Mouse (Mus musculus) testis, postnatal 10 days (tissue): ENCODE data around the gene Arhgap23.

Experiments used
- DNase-seq: peaks from one replicate; pipeline ENCODE4 v3.0.0; 2021; ENCODE audit warnings: low spot score

Arhgap23 gene

DNA sequence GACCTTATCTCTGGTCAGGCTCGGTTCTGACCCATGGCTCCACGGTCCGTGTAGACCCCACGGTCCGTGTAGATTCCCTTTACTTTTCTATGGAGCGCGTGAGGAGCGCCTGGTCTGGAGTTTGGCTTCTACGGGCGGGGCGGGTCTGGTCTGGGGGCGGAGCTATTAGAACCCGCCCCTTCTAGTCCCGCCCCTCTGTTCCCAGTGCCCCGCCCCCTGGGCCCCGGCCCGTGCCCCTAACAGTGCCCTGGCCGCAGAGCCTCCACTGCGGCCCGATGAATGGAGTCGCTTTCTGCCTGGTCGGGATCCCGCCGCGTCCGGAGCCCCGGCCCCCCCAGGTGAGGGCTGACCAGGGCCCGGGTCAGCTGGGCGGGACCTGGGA, at the start of gene Arhgap23:
Arhgap23 (plus strand) TSS at position 204 of the 382 bp plus-strand sequence.
- peak; percentile 92 for DNase-seq

DNA sequence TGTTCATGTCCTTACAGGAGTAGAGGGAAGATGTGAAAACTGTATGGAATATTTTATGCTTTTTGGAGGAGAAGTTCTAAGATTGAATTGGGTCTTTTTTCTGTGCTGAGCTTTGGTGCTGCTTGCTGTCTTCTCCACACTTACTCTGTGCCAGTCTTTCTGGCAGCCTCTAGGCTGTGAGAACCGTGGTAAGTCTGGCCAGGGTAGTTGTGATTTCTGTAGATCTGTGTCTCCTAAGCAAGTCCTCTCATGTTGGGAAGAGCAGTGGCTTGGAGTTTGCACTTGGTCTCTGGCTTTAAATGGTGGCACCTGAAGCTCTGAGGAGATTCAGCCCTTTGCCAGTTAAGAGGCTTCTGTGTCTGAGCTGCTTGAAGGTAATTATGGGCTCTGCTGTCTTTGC, 49.8 kb upstream of the Arhgap23 start:
- DNase-seq = no peak

DNA sequence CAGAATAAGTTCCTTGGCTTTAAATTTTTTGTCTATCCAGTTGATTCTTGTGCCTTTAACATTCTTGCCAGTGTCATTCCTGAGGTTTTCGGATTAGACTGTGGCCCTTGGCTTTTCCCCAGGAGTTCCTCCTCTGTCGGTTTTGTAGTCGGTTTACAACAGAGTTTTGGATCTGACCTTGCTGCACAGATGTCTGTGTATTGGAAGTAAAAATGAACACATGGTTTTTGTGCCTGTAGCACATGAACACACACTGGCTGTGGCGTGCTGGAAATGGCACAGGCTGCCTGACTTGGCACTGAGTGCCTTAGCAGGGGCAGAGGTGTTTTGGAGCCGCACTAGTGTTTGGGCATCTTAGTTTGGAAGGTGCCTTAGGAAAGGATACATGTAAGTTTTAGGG, 46.8 kb upstream of the Arhgap23 start:
- DNase-seq = no peak

DNA sequence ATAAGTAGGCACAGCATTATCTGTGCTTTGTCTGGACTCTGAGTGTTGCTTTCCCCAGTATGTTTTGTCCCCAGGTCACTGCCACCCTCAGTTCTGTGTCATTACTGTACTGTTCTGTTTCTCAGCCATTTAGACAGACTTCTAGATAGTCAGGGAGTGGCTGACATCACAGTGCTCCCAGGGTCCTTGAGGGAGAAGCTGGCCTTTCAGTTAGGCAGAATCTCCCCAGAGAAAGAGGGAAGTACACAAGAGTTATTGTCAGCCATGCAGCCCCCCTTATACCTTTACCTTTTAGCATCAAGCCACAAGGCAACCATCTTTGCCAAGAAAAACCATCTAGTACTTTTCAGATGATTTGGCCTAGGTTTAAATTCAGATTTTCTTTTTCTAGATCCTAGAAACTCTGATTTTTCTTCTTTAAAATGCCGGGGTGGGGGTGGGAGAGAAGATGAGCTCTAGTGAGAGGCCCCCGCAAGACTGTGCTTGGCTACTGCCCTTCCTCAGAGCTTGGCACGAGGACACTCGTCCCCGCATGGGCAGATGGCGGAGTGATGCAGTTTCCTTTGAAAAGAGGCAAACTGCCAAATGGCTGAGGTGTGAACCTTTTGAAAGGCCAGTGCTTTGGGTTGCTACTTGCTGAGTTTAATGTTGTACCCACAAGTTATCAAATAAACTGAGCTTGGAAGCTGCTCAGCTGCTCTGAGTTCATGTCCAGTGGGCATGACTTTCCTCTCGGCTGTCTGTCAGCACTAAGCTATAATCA, 44.8 kb upstream of the Arhgap23 start:
- DNase-seq = no peak

DNA sequence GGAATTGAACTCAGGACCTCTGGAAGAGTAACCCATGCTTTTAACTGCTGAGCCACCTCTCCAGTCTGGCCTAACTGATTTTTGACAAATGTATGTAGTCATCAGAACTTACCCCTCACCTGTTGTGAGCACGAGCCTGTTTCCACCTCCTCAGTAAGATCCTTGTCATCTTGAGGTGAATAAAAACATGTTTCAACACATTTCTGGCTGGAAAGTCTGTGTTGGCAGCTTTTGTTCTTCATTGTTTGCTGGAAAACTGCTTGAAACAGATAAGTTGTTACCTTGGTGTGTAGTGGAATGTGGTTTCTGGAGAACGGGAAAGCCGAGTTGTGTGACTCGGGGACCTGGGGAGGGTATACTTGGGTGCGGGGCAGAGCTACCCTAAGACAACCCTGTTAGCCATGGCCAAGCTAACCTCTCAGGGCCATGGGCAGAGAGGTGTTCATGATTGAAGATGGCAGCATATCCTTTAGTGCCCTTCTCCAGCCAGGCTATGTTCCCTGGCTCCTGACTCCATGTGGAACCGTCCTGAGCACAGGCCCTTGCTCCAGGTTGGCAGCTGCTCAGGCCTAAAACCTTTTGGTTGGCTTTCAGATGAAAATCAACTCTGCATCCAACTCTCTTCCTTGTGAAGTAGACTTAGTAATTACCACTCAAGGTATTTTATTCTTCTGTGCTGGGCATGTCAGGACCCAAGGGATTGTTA, 43.0 kb upstream of the Arhgap23 start:
- no peak for DNase-seq

DNA sequence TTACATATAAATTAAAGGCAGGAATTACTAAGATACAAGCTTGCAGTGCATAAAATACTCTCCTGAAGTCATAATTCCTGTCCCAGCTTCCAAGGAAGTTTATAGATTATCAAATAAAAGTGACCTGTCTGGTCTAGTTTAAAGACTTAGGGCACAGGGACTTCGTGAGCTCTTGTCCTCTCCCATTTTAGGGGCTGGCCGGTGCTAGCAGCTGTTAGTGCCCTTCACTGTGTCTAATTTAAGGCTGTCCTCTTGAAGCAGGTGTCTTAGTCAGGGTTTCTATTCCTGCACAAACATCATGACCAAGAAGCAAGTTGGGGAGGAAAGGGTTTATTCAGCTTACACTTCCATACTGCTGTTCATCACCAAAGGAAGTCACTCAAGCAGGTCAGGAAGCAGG, 41.9 kb upstream of the Arhgap23 start:
- DNase-seq = no peak

DNA sequence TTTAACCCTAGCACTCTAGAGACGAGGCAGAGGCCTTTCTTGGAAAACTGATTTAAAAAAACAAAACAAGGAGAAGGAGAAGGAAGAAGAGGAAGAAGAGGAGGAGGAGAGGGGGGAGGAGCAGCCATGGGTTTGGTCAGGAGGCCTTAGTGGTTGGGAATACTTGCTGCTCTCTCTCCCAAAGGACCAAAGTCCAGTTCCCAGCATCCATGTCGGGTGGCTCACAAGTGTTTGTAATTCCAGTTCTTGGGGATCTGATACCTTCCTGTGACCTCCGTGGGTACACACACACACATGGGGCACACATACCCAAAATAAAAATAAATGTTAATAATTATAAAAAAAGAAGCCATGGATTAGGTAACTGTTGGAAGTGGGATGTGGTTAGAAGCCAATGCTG, 35.3 kb upstream of the Arhgap23 start:
- no peak for DNase-seq

DNA sequence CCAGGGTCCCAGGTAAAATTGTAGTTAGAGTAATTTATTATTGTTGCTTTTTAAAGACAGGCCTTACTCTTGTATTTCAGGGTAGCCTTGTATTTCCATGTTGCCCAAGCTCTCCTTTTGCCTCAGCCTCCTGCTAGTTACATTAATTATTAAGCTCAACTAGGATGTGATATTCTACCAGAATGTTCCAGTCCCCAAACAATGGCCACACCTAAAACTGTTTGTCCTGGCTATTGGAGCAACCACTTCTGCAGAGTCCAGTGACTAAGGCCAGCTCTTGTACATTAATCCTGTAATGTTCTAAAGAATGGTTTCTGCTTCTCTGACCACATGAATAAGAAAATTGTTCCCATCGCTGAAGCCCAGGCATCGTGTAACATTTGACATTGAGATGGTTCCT, 32.3 kb upstream of the Arhgap23 start:
- no peak for DNase-seq

DNA sequence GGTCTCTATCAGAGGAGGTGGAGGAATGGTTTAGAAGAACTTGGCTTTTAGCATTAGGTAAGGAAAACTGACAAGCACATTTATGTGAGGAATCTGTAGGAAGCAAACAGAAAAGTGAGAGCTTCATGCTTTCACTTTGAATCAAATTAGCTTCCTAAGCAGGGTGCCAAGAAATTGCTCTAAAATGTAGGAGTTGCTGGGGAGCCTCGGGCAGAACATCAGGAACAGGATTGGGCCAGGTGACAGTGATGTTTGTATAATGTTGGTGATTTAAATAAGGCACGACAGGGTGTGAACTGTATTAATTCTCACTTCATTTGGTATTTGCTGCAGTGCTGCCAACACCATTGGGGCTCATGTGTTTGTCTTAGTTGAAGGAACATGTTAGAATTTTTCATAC, 31.6 kb upstream of the Arhgap23 start:
- no peak for DNase-seq

DNA sequence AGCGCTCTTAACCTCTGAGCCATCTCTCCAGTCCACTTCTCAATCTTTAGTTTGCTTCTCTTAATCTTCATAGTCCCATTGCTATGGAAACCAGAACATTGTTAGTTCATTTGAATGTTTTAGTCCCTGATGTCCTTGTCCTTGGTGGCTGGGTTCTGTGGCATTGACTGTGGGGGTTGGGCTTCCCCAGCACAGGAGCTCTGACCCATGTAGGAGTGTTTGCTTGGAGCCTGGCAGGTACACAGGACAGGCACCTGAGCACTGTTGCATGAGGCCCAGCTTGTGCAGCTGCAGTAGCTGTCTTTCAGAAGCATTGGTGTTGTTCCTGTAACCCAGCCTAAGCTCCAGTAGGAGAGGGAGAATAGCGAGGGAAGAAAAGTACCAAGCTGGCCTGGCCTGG, 27.5 kb upstream of the Arhgap23 start:
- no peak for DNase-seq

DNA sequence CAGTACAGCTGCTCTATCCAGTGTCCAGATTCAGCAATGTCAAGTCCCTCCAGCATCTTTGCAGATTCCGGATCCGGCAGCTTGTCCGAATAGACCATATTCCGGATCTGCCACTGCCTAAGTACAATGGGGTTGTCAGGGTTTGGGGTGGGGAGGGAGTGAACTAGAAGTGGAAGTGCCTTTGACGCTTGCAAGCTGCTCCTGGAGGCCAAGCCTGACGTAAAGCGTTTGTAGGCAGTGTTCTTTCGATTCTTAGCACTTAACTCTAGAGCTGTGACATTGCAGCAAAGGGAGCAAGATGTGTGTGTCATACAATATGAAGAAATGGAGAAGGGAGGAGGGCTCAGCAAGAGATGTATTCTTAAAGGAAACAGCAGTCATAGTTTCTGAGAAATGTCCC, 26.2 kb upstream of the Arhgap23 start:
- DNase-seq = no peak

DNA sequence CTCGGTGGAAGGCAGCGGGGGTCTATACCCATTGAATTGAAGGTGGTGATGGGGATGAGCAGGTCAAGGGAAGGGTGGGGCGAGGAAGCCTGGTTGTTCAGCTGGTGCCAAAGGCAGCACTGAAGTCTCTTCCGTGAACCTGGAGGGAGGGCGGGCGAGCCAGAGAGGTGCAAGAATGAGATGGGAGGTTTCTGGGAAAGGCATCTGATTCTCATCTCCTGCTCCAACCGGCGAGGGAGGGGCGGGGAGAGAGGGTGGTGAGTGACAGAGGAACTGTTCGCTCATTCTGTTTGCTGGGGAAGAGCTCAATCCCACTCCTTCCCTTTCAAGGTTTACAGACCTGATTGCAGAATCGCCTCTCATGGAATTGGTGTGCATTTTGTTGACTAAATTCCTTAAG, 21.7 kb upstream of the Arhgap23 start:
- DNase-seq = no peak

DNA sequence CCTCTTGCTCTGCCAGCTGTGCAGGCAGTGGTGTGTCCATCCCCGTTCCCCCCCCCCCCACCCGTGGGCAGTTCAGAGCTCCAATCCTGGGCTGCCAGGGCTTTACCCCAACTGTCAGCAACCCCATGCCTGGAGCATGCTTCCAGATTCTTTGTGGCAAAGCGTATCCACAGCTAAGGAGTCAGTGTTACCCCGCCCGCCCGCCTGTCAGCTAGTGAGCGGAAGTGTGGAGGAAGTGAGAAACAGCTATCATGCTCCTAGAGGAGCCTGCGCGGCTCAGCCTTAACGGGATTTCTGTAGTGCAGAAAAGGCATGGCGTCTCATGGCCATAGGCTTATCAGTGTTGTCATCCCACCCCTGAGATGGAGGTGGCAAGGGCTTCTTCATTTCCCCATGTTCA, 21.2 kb upstream of the Arhgap23 start:
- DNase-seq = no peak

DNA sequence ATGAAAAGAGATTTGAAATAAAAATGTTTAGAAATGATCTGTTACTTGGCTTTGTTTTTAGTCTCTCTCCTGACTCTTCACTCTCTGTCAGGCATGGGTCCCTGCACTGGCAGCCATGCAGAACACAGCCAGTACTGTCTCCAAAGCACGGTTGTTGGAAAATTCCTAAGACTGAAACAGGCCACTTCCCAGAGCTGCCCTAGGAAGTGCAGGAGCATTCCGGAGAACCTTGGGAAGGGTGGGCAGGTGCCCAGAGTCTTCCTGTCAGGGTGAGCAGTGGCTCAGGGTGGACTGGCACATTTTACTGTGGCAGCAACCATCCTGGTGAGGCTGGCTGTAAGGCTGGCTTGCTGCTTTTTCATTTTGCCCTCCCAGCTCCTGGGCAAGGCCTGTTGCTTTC, 16.8 kb upstream of the Arhgap23 start:
- DNase-seq = no peak

DNA sequence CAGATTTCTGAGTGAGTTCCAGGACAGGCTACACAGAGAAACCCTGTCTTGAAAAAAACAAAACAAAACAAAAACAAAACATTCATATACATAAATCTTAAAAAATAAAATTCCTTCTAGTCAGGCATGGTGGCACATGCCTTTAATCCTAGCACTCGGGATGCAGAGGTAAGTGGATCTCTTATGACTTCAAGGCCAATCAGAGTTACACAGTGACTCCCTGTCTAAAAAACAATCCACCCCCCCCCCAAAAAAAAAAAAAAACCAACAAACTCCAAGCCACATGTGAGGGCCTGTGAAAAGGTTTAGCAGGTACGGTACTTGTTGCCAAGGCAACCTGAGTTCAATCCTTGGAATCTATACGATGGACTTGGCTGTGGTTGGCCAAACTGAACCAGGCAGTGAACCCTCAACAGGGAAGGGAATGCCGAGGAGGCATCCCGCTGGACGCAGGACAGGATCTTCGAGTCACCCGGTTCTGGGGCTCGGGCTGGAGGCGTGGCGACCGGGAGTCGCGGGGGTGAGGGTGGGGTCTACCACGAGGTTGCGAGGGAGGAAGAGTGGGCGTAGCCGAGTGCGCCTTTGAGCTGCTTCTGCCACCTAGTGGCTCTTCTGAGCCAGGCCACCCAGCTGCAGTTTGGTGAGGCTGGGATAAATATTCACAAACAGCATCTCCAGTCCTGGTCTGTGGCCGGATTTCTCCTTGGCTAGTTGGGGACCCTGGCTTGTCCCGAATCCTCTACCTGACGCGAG, 15.2 kb upstream of the Arhgap23 start:
- peak; percentile 90 for DNase-seq

DNA sequence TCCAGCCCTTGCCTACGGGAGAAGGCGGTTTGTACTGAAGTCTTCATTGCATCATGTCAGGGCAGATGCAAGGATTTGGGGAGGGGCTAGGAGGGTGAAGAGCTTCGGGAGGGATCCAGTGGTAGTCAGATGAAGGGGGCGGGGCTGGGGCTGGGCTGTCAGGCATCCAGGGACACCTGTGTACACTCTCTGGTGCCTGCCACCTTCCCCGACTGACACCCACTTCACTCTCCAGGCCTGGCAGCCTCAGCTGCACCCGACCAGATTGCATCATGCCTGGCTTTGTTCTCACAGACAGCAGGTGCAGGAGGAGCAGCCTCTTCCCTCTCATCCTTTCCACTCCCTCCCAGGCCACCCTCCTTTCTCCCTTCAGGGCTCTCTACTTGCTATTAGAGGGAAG, 14.3 kb upstream of the Arhgap23 start:
- no peak for DNase-seq

DNA sequence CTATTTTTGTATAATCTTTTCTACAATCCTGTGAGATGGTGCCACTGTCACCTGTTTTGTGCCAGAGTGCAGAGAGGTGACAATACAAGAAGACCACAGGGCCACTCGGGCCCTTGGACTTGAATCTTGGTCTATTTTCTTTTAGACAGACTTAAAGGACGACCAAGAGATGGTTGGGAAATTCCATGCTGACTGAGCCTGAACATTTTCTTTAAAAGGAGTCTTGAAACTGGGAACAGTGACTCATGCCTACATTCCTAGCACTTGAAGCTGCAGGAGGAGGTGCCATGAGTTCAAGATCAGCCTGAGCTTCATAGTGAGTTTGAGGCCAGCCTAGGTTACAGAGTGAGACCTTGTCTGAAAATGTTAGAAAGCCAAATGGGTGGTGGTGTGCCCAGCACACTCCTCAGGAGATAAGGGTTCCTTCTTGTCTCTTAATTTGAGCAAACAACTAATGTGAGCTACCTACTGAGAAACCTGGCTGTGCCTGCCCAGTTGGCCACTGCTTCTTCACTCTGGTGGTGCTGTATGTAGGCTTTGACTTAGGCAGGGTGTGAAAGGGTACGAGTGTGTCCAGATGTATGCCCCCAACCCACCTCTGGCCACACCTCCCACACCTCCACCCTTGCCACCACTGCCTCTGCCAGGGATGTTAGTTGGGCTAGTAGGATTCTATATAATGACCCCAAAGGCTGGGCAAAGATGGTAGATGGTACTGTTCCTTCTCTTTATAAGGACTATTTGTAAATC, 13.5 kb upstream of the Arhgap23 start:
- no peak for DNase-seq

DNA sequence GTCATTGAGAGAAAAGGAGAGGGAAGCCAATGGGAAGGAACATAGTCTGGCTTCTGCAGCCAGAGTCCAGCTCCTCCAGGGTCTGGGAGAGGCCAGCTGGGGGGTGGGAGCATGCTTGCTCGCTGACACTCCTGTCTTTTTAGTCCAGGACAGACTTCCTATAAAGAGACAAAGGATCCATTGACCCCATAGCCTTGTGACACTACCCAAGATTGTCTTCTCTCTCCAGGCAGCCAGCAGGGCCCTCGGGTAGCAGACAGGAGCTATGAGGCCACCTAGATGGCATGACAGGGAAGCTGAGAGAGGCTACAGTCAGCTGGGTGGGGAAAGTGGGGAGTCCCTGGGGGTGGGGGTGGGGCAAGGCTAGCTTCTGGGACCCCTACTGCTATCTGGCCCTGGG, 12.6 kb upstream of the Arhgap23 start:
- DNase-seq = no peak

DNA sequence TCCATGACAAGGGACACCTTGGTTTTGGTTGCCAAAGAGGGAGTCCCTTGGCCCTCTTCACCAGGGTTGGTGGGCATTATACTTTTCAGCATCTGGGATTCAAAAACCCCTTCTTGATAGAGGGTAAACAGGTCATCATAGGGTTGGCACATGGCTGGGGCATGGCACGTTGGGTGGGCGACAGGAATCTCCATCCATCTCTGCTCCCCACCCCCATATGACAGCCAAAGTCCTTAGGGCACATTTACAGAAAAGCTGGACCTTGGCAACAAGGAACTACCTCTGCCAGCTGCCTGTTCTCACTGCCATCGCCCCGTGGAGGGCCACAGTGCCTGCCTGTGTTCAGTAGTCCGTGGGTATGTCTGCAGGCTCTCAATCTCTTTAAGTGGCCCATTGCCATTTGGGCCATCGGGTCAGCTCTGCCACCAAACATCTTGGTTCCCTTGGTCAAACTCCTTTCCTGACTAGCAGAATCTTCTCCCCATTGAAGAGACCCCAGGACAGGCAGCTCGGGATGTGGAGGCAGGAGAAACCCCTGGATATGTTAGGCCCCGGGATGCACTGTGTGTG, 11.6 kb upstream of the Arhgap23 start:
- DNase-seq = no peak

DNA sequence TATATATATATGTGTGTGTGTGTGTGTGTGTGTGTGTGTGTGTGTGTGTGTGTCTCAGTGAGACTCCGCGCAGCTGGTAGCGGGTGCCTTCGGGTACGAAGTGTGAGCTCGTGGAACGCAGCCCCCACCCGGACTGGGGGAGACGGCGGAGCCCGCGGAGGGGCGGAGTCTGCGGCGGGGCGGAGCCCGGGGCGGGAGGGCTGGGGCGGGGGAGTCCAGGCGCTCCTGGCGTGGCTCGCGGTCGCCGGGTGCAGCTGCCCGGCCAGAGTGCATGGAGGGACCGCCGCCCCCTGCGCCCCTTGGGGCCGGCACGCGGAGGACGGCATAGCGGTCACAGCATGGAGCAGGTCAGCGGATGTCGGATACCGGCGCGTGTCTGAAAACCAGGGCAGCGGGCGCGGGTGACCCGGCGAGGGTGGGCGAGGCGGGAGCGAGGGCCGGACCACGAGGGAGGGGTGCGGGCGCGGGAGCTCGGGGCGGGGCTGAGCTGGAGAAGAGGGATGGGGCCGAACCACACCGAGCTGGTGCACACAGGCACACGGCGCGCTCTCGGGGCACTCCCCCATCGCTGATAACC, 11.1 kb upstream of the Arhgap23 start:
- peak; percentile 83 for DNase-seq

DNA sequence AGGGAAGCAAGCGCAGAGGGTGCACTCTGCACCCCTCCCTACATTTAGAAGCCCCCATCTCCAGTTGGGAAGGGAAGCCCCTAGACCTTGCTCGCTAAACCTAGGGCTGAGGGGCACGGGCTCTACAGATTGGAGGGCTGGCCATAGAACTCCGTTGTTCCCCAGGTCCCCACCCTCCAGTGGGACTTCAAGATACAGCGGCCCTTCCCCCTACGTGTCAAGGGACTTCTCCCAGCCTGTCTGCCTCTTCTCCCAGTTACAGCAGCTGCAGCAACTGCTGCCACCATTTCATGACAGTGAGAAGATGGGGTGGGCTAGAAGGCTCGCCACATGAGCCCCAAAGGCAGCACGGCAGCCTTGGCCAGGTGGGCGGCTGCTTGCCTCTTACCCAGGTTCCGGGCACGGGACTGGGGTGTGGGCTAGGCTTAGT, 10.6 kb upstream of the Arhgap23 start:
- DNase-seq = no peak
